In genomic region chr11:103749306-103750089, GRCm38 (mm10) we compare ENCODE assay signal across 8 mouse cellular contexts. TPM values are rescaled to one million over a fixed set of nuclear protein-coding genes. Genes with fewer than 3 reads are reported as not detected.
DNase-seq lines count a peak whose midpoint lies in the region; ATAC-seq and TF ChIP-seq lines count a peak whose summit lies in the region.

Wnt9b (minus strand) TSS chr11:103749821.

- peak within 1 kb of the TSS; percentile 86 for H3K4me2 ChIP-seq in heart, embryonic 13.5 days
- H3K4me2 ChIP-seq in limb, embryonic 13.5 days (replicated peaks), result peak within 1 kb of the TSS; percentile 86
- peak within 1 kb of the TSS; percentile 95 for H3K4me2 ChIP-seq in midbrain, postnatal 0 days (ENCODE audit: low read depth, low read length, poor library complexity, severe bottlenecking)

- TF ChIP-seq CTCF in midbrain, postnatal 0 days (IDR thresholded peaks at IDR 0.05), result no peak

- 1% methylated on average over 68 of the region's 68 CpGs for WGBS in heart, embryonic 13.5 days
- under 1% methylated on average over 68 of the region's 68 CpGs for WGBS in hindbrain, embryonic 10.5 days
- WGBS in limb, embryonic 13.5 days, result 1% methylated on average over 67 of the region's 68 CpGs
- WGBS in midbrain, postnatal 0 days, result under 1% methylated on average over 55 of the region's 68 CpGs

- no peak for ATAC-seq in heart, embryonic 13.5 days (ENCODE audit: extremely low read depth, insufficient number of reproducible peaks, low FRiP score, low TSS enrichment)
- no peak for ATAC-seq in limb, embryonic 13.5 days (ENCODE audit: low FRiP score, low read depth)
- ATAC-seq in midbrain, postnatal 0 days (ENCODE audit: low FRiP score), result peak; percentile 47; the same call in 1 of the 2 replicates

- no peak for DNase-seq in heart, adult 11 months
- DNase-seq in hindbrain, embryonic 10.5 days (ENCODE audit: low spot score), result peak; percentile 54
- peak; percentile 28 for DNase-seq in midbrain, postnatal 0 days (ENCODE audit: low spot score)
- DNase-seq in thymus, postnatal 25 days, result no peak
- DNase-seq in layer of hippocampus, postnatal 14 days (ENCODE audit: low spot score in 2 of 2), result no peak

- peak within 1 kb of the TSS; percentile 54 for H3K4me3 ChIP-seq in heart, embryonic 13.5 days
- peak within 1 kb of the TSS; percentile 52 for H3K4me3 ChIP-seq in brown adipose tissue, adult 24 weeks (ENCODE audit: insufficient read depth, low read depth, low read length)
- peak within 1 kb of the TSS; percentile 55 for H3K4me3 ChIP-seq in hindbrain, embryonic 10.5 days
- H3K4me3 ChIP-seq in limb, embryonic 13.5 days, result peak within 1 kb of the TSS; percentile 47
- H3K4me3 ChIP-seq in midbrain, postnatal 0 days (ENCODE audit: low read depth, low read length), result peak within 1 kb of the TSS; percentile 50

- H3K9me3 ChIP-seq in heart, embryonic 13.5 days, result no peaks in the 10 kb centered on the region
- no peaks in the 10 kb centered on the region for H3K9me3 ChIP-seq in hindbrain, embryonic 10.5 days
- H3K9me3 ChIP-seq in limb, embryonic 13.5 days, result no peaks in the 10 kb centered on the region
- no peaks in the 10 kb centered on the region for H3K9me3 ChIP-seq in midbrain, postnatal 0 days (ENCODE audit: low read length)

- H3K27ac ChIP-seq in heart, embryonic 13.5 days (replicated peaks), result no peak within 1 kb of the TSS
- no peak within 1 kb of the TSS; the same call in 1 of the 2 replicates for H3K27ac ChIP-seq in brown adipose tissue, adult 24 weeks (replicated peaks; ENCODE audit: low read depth, low read length)
- no peak within 1 kb of the TSS for H3K27ac ChIP-seq in hindbrain, embryonic 10.5 days
- no peak within 1 kb of the TSS for H3K27ac ChIP-seq in limb, embryonic 13.5 days
- H3K27ac ChIP-seq in midbrain, postnatal 0 days (ENCODE audit: low read depth, low read length), result no peak within 1 kb of the TSS

- peaks cover 97% of the 10 kb centered on the region for H3K27me3 ChIP-seq in heart, embryonic 13.5 days (replicated peaks)
- H3K27me3 ChIP-seq in hindbrain, embryonic 10.5 days (ENCODE audit: insufficient read depth, poor library complexity, severe bottlenecking), result peaks cover 88% of the 10 kb centered on the region
- H3K27me3 ChIP-seq in limb, embryonic 13.5 days, result peaks cover 95% of the 10 kb centered on the region
- H3K27me3 ChIP-seq in midbrain, postnatal 0 days (ENCODE audit: insufficient read depth, low read length), result peaks cover 42% of the 10 kb centered on the region

- peak within 1 kb of the TSS; percentile 71 for H3K9ac ChIP-seq in heart, embryonic 13.5 days
- H3K9ac ChIP-seq in limb, embryonic 13.5 days, result peak within 1 kb of the TSS; percentile 54
- peak within 1 kb of the TSS; percentile 44 for H3K9ac ChIP-seq in midbrain, postnatal 0 days (replicated peaks; ENCODE audit: low read length, poor library complexity, severe bottlenecking)

- H3K4me1 ChIP-seq in heart, embryonic 13.5 days, result peaks cover 13% of the 10 kb centered on the region
- H3K4me1 ChIP-seq in brown adipose tissue, adult 24 weeks (ENCODE audit: control insufficient read depth, insufficient read depth, insufficient read length, low read length), result no peaks in the 10 kb centered on the region
- peaks cover 15% of the 10 kb centered on the region for H3K4me1 ChIP-seq in hindbrain, embryonic 10.5 days (replicated peaks)
- peaks cover 15% of the 10 kb centered on the region for H3K4me1 ChIP-seq in limb, embryonic 13.5 days
- H3K4me1 ChIP-seq in midbrain, postnatal 0 days (ENCODE audit: insufficient read depth, low read length), result peaks cover 13% of the 10 kb centered on the region

- H3K36me3 ChIP-seq in heart, embryonic 13.5 days, result no peaks in the 10 kb centered on the region
- no peaks in the 10 kb centered on the region for H3K36me3 ChIP-seq in hindbrain, embryonic 10.5 days
- no peaks in the 10 kb centered on the region for H3K36me3 ChIP-seq in limb, embryonic 13.5 days
- no peaks in the 10 kb centered on the region for H3K36me3 ChIP-seq in midbrain, postnatal 0 days (ENCODE audit: insufficient read depth, low read length)

RNA-seq across cellular contexts. Expression of gene Wnt9b, which starts in this region (rescaled TPM):
- polyA plus RNA-seq in heart, embryonic 13.5 days (2015; fragmentation: Nextera tagmentation; extraction: Ambion mirVana), result 0.80 and 0.91 TPM in 2 replicates
- polyA plus RNA-seq in brown adipose tissue, adult 24 weeks (2012; ENCODE audit: insufficient read depth, insufficient read length, missing spikeins), result not detected in 2 replicates
- polyA plus RNA-seq in hindbrain, embryonic 10.5 days (2016; fragmentation: Nextera tagmentation; extraction: Ambion mirVana), result 0.60 and 1.0 TPM in 2 replicates
- 0.83 and 1.1 TPM in 2 replicates for polyA plus RNA-seq in limb, embryonic 13.5 days (2015; fragmentation: Nextera tagmentation; extraction: Ambion mirVana)
- total RNA-seq in midbrain, postnatal 0 days (2014; rRNA removed), result 2.6 and 3.2 TPM in 2 replicates
- 1.2 and 1.3 TPM in 2 replicates for polyA plus RNA-seq in midbrain, postnatal 0 days (2015; fragmentation: Nextera tagmentation; extraction: Ambion mirVana)
- total RNA-seq in layer of hippocampus, postnatal 14 days (2021), result 1 to 10 TPM in 1 of 2 experiments, under 1 TPM in 1; 0.48 to 2.7 TPM

Comparison
In these comparisons a context has a peak if more than half of its experiments do, and no peak if none do; other contexts are left out.
1. DNase-seq: peak in hindbrain, embryonic 10.5 days (single experiment) and midbrain, postnatal 0 days (single experiment); none in heart, adult 11 months (single experiment), thymus, postnatal 25 days (single experiment) and layer of hippocampus, postnatal 14 days (0 of 2).
2. Peak in every context shown above with its lines, with median percentiles within 50 percentile points of each other: H3K4me2 ChIP-seq, H3K4me3 ChIP-seq and H3K9ac ChIP-seq.